Mouse (Mus musculus) kidney, adult 9 months (tissue): ENCODE results near the gene Hexim1.
A peak's percentile ranks its signal among the peaks of the same experiment; 100 is the strongest.

Experiments
- DNase-seq: peaks from one replicate; pipeline ENCODE4 v3.0.0; 2022

The Hexim1 gene

GRCm38 (mm10) chr11:103098531-103099190, 17.4 kb upstream of the Hexim1 start:
- DNase-seq, result peak; percentile 17

- DNase-seq, result no peak
Measured at GRCm38 (mm10) chr11:103099352-103099940, 16.6 kb upstream of the Hexim1 start.

- no peak for DNase-seq
Measured at GRCm38 (mm10) chr11:103100361-103100760, 15.7 kb upstream of the Hexim1 start.

- DNase-seq, result peak; percentile 91
Measured at GRCm38 (mm10) chr11:103101481-103101865, 14.6 kb upstream of the Hexim1 start, which contains the start of the genes Plcd3 and Acbd4. Plcd3 (minus strand) TSS chr11:103101658. Acbd4 (plus strand) TSS chr11:103101682.

- DNase-seq, result peak; percentile 87
Measured at GRCm38 (mm10) chr11:103101866-103102501, 14.0 kb upstream of the Hexim1 start.

GRCm38 (mm10) chr11:103102725-103103349, 13.2 kb upstream of the Hexim1 start:
- peak; percentile 99 for DNase-seq

- peak; percentile 70 for DNase-seq
Measured at GRCm38 (mm10) chr11:103103621-103104020, 12.4 kb upstream of the Hexim1 start.

GRCm38 (mm10) chr11:103104469-103104868, 11.6 kb upstream of the Hexim1 start:
- no peak for DNase-seq

GRCm38 (mm10) chr11:103105180-103105725, 10.8 kb upstream of the Hexim1 start:
- DNase-seq, result peak; percentile 93

- no peak for DNase-seq
Measured at GRCm38 (mm10) chr11:103105810-103106209, 10.2 kb upstream of the Hexim1 start.

- no peak for DNase-seq
Measured at GRCm38 (mm10) chr11:103106386-103106785, 9.6 kb upstream of the Hexim1 start.

GRCm38 (mm10) chr11:103111301-103111700, 4.7 kb upstream of the Hexim1 start:
- no peak for DNase-seq

GRCm38 (mm10) chr11:103111881-103112551, 4.0 kb upstream of the Hexim1 start:
- DNase-seq, result peak; percentile 95

- DNase-seq, result no peak
Measured at GRCm38 (mm10) chr11:103112552-103112912, 3.5 kb upstream of the Hexim1 start.

- no peak for DNase-seq
Measured at GRCm38 (mm10) chr11:103113005-103113404, 3.0 kb upstream of the Hexim1 start.

- DNase-seq, result no peak
Measured at GRCm38 (mm10) chr11:103113771-103114170, 2.3 kb upstream of the Hexim1 start.

- no peak for DNase-seq
Measured at GRCm38 (mm10) chr11:103114270-103114943, 1.6 kb upstream of the Hexim1 start.

GRCm38 (mm10) chr11:103115163-103116007, 646 bp upstream of the Hexim1 start:
- DNase-seq, result peak; percentile 92

GRCm38 (mm10) chr11:103116959-103117590, 1.0 kb downstream of the Hexim1 start:
- peak; percentile 82 for DNase-seq

GRCm38 (mm10) chr11:103117591-103118009, 1.6 kb downstream of the Hexim1 start:
- no peak for DNase-seq

GRCm38 (mm10) chr11:103118866-103119265, 2.8 kb downstream of the Hexim1 start:
- DNase-seq, result no peak
